Mouse (Mus musculus) lung, postnatal 0 days (tissue): ENCODE results near the gene Lat2.

Experiments used
- CTCF ChIP-seq: IDR thresholded peaks from 2 replicates; pipeline ENCODE4 v1.5.1; 2016; ENCODE audit warnings: antibody characterized with exemption, mild to moderate bottlenecking
- EP300 ChIP-seq: IDR thresholded peaks from 2 replicates; pipeline ENCODE4 v1.6.1; 2016; ENCODE audit warnings: antibody characterized with exemption, mild to moderate bottlenecking, control low read depth

DNA sequence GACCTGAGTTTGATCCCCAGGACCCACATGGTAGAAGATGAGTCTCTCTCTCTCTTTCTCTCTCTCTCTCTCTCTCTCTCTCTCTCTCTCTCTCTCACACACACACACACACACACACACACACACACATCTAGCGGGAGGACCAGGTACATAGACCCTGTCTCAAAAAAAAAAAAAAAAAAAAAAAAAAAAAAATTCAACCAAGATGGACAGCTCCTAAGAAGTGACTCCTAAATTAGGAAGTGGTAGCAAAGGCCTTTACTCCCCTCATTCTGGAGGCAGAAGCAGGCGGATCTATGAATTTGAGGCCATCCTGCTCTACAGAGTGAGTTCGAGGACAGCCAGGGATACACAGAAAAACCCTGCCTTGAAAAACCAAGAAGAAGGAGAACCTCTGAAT lies 25.5 kb upstream of the Lat2 start:
- TF ChIP-seq CTCF (no peak), EP300 (no peak)
